Mouse (Mus musculus): ENCODE measurements around the gene Nrip3.

DNA sequence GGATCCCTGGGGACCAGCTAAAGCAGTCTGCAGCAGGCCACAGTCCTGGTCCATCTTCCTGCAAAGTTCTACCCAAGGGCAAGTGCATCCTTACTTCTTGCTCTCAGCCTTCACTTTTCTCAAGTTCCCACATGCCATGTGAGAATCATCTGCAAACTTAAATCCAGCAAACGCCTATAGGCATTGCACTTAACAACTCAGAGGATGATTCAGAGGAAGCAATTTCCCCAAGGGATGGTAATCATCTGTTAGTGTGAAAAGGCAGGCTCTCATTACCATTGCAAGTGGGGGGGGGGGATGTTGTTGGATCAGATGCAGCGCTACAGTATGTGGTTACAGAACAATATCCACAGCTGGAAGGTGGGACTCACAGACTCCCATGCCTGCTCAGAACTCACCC lies 12.7 kb upstream of the Nrip3 start:
- TF ChIP-seq POLR2A (IDR thresholded peaks at IDR 0.05; ENCODE audit: low read depth, low read length) (no peak), MAX (IDR thresholded peaks at IDR 0.05; ENCODE audit: low read length) (no peak), USF2 (conservative IDR thresholded peaks at IDR 0.05; ENCODE audit: low read depth, low read length) (no peak), ZNF384 (IDR thresholded peaks at IDR 0.05; ENCODE audit: low read depth, low read length) (no peak), CTCF (conservative IDR thresholded peaks at IDR 0.05 in 1 of 2, IDR thresholded peaks at IDR 0.05 in 1 of 2; ENCODE audit: low read depth in 2 of 2, low read length in 2 of 2) (no peak), HCFC1 (IDR thresholded peaks at IDR 0.05; ENCODE audit: low read depth, low read length) (no peak), E2F4 (IDR thresholded peaks at IDR 0.05; ENCODE audit: insufficient replicate concordance, low read depth, low read length) (no peak)
